Mouse (Mus musculus) stomach, embryonic 16.5 days (tissue): Measurements from ENCODE around the gene Ehhadh. TPM values are rescaled to one million over a fixed set of nuclear protein-coding genes. Genes with fewer than 3 reads are reported as not detected.

Experiments used
- ATAC-seq: fragments of 200-750 bp; cut with Nextera tagmentation; 2 replicates; pipeline ENCODE4 v1.8.0; 2017; ENCODE audit warnings: moderate number of reproducible peaks, moderate TSS enrichment; ENCODE audit not compliant: insufficient read depth, low FRiP score
- H3K27ac ChIP-seq: fragments of 300-500 bp; sonication (generic); 2 replicates; pipeline ENCODE4 v1.5.1; 2014; ENCODE audit warnings: low read length
- H3K27me3 ChIP-seq: fragments of 300-500 bp; sonication (generic); 2 replicates; pipeline ENCODE4 v1.6.1; 2014; ENCODE audit warnings: low read length, control low read depth, mixed read lengths; ENCODE audit not compliant: control insufficient read depth, insufficient read depth
- H3K36me3 ChIP-seq: fragments of 300-500 bp; sonication (generic); 2 replicates; pipeline ENCODE4 v1.6.1; 2014; ENCODE audit warnings: low read length; ENCODE audit not compliant: control insufficient read depth, insufficient read depth
- H3K4me1 ChIP-seq: fragments of 300-500 bp; sonication (generic); 2 replicates; pipeline ENCODE4 v1.6.1; 2014; ENCODE audit warnings: low read length, control low read depth, mixed read lengths; ENCODE audit not compliant: control insufficient read depth, insufficient read depth
- H3K4me2 ChIP-seq: fragments of 300-500 bp; sonication (generic); 2 replicates; pipeline ENCODE4 v1.6.1; 2014; ENCODE audit warnings: low read depth, low read length, mixed read lengths
- H3K4me3 ChIP-seq: fragments of 300-500 bp; sonication (generic); replicated peaks from 2 replicates; pipeline ENCODE4 v1.5.1; 2014; ENCODE audit warnings: mild to moderate bottlenecking, low read length
- H3K9ac ChIP-seq: fragments of 300-500 bp; sonication (generic); 2 replicates; pipeline ENCODE4 v1.6.1; 2014; ENCODE audit warnings: low read length
- H3K9me3 ChIP-seq: fragments of 300-500 bp; sonication (generic); replicated peaks from 2 replicates; pipeline ENCODE4 v1.6.1; 2016; ENCODE audit warnings: low read length, control low read depth; ENCODE audit not compliant: control insufficient read depth
- WGBS: fragments of 180-500 bp; shearing (Covaris S2); extraction: QIAGEN DNeasy Blood & Tissue Kit; methylation state at CpG from one replicate; pipeline ENCODE4 v1.1.7; 2014; 5-methylcytosine and 5-hydroxymethylcytosine counted together
- polyA plus RNA-seq: library from polyadenylated mRNA; unstranded; fragments of >200 nt; fragmentation: Nextera tagmentation; extraction: Ambion mirVana; gene quantifications from 2 replicates; pipeline ENCODE4 v1.2.1, GENCODE M21; 2015

Gene Ehhadh
- polyA plus RNA-seq, 1 experiment from 2014 or later = 5.7 TPM

DNA sequence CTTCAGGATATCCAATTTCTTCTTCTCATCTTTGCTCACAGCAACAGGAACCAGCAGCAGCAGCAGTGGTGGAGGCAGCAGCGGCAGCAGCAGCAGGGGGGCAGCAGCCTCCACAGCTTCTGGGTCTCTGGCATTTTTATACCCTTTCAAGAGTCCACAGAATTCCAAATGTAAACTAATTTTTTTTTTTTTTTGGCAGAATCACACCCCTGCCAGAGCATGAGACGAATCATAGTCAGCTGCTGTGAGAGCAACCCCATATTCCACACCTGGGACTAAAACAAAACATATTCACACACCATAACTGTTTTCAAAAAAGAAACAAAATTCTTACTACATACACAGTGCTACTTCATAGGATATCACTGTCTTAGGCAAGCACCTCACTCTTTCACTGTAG, 1.6 kb upstream of the Ehhadh start:
- no peaks in the 10 kb centered on the region for H3K27me3 ChIP-seq
- no peak overlapping the region for H3K4me3 ChIP-seq
- H3K27ac ChIP-seq = no peak overlapping the region
- no peaks in the 10 kb centered on the region for H3K36me3 ChIP-seq
- 67% methylated on average over 2 of the region's 2 CpGs for WGBS
- H3K9ac ChIP-seq = no peak overlapping the region
- no peak overlapping the region for H3K4me2 ChIP-seq
- H3K4me1 ChIP-seq = 0 out of 2 replicates have a peak, but pooled peaks cover 3% of the 10 kb centered on the region
- no peak for ATAC-seq
- no peaks in the 10 kb centered on the region for H3K9me3 ChIP-seq

DNA sequence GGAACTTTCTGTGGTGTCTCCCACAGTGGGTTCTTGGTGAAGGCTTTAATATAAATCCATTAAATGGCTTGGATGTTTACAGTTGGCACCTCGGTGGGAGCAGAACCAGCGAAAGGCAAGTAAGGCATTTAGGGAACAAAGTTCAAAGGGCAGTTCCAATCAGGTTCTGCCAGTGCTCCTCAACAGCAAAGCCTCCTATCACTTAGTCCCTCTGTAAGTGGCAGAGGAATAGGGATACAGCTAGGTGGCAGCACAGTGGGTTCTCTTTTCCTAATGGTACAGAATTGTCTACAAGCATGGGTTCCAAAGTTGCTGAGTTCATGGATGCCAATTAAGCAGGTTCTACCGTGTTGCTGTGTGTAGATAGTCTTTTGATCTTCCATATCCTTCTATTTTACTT, 974 bp upstream of the Ehhadh start:
- WGBS = 49% methylated on average over 3 of the region's 3 CpGs
- no peak overlapping the region for H3K4me3 ChIP-seq
- H3K27me3 ChIP-seq = no peaks in the 10 kb centered on the region
- 0 out of 2 replicates have a peak, but pooled peaks cover 3% of the 10 kb centered on the region for H3K4me1 ChIP-seq
- no peak overlapping the region for H3K9ac ChIP-seq
- H3K27ac ChIP-seq = no peak overlapping the region
- no peaks in the 10 kb centered on the region for H3K9me3 ChIP-seq
- no peak for ATAC-seq
- H3K36me3 ChIP-seq = no peaks in the 10 kb centered on the region
- no peak overlapping the region for H3K4me2 ChIP-seq

DNA sequence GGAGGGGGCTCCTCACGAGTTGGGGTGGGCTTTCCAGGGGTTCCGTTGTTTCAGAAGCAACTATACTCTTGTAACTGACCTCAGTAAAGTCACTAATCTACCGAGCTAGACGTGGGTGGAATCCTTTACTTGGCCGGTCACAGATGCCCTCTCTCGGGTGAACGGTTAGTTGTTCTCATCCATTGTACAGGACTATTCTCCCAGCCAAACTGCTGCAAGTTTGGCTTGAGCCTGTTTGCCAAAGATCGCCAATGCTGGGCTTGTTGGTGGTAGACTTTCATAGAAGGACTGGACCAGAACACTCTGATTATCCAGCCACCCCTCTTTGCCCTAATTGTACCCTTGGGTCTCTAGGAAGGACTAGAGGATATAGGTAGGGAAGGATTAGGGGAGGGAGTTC, 1.3 kb downstream of the Ehhadh start:
- no peak for ATAC-seq
- H3K9me3 ChIP-seq = no peaks in the 10 kb centered on the region
- 88% methylated on average over 8 of the region's 8 CpGs for WGBS
- no peak overlapping the region for H3K4me2 ChIP-seq
- H3K27me3 ChIP-seq = no peaks in the 10 kb centered on the region
- no peak overlapping the region for H3K27ac ChIP-seq
- 0 out of 2 replicates have a peak, but pooled peaks cover 3% of the 10 kb centered on the region for H3K4me1 ChIP-seq
- no peaks in the 10 kb centered on the region for H3K36me3 ChIP-seq
- H3K9ac ChIP-seq = no peak overlapping the region
- H3K4me3 ChIP-seq = no peak overlapping the region

DNA sequence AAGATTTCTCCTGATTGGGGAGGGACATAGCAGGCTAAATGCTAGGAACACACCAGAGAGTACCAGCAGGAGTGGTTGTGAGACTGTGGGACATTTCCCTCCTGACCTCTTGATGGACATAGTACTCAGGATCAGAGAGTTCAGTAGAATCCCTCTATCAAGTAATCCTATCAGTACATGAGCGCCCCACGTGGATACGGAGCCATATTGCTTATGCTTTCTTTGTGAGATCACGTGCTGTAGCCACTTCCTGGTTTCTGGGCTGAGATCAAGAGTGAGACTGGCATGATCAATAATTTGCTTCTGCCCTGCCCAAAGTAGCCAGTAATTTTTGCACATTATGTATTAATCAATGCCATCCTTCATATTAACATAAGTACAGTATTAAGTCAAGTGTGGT, 2.6 kb downstream of the Ehhadh start:
- H3K27me3 ChIP-seq = no peaks in the 10 kb centered on the region
- no peak overlapping the region for H3K4me3 ChIP-seq
- H3K36me3 ChIP-seq = no peaks in the 10 kb centered on the region
- H3K4me1 ChIP-seq = 0 out of 2 replicates have a peak, but pooled peaks cover 3% of the 10 kb centered on the region
- H3K4me2 ChIP-seq = no peak overlapping the region
- WGBS = 74% methylated on average over 4 of the region's 4 CpGs
- H3K9me3 ChIP-seq = no peaks in the 10 kb centered on the region
- no peak overlapping the region for H3K9ac ChIP-seq
- H3K27ac ChIP-seq = no peak overlapping the region
- no peak for ATAC-seq

DNA sequence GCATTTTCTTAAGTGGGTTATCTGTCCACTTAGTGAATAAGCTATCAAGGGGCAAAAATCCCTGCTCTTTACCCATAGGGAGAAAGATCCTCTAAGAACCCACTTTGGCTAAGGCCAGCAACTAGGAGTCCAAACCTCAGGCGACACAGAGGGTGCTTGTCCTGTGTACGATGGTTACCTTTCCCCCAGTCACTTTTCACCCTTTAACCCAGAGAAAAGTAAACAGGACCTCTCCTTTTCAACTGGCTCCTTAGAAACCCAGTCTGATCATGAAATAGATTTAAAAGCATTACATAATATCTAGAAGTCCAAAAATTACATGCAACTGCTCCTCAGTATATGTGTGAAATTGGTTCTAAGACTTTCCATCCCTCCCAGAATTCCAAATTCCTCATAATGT, 4.8 kb downstream of the Ehhadh start:
- no peak overlapping the region for H3K27ac ChIP-seq
- WGBS = 40% methylated on average over 2 of the region's 2 CpGs
- H3K36me3 ChIP-seq = no peaks in the 10 kb centered on the region
- no peaks in the 10 kb centered on the region for H3K27me3 ChIP-seq
- ATAC-seq = no peak
- H3K4me1 ChIP-seq = 0 out of 2 replicates have a peak, but pooled peaks cover 3% of the 10 kb centered on the region
- H3K9me3 ChIP-seq = no peaks in the 10 kb centered on the region
- H3K4me3 ChIP-seq = no peak overlapping the region
- H3K9ac ChIP-seq = no peak overlapping the region
- no peak overlapping the region for H3K4me2 ChIP-seq

DNA sequence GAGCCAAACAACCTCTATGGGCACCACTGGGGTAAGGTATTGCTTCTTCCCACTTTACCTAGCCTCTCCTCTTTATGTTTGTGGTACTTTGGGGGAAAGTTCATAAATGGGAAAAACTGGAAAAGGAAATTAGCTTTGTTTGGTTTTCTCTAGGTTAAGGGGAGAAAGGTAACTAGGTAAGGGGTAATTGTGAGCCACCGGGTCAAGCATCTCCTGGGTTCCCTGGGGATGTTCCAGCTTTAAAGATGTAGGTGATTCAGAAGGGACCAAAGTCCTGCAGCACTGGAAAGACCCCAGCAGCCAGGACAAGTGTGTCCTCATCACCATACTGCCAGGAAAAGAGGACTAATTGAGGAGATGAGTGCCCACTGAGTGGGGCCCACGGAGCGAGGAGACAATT, 5.7 kb downstream of the Ehhadh start:
- no peaks in the 10 kb centered on the region for H3K36me3 ChIP-seq
- no peaks in the 10 kb centered on the region for H3K9me3 ChIP-seq
- H3K4me1 ChIP-seq = no peaks in the 10 kb centered on the region
- no peak overlapping the region for H3K9ac ChIP-seq
- no peak overlapping the region for H3K4me2 ChIP-seq
- H3K27ac ChIP-seq = no peak overlapping the region
- ATAC-seq = no peak
- 90% methylated on average over 3 of the region's 3 CpGs for WGBS
- H3K4me3 ChIP-seq = no peak overlapping the region
- H3K27me3 ChIP-seq = no peaks in the 10 kb centered on the region

DNA sequence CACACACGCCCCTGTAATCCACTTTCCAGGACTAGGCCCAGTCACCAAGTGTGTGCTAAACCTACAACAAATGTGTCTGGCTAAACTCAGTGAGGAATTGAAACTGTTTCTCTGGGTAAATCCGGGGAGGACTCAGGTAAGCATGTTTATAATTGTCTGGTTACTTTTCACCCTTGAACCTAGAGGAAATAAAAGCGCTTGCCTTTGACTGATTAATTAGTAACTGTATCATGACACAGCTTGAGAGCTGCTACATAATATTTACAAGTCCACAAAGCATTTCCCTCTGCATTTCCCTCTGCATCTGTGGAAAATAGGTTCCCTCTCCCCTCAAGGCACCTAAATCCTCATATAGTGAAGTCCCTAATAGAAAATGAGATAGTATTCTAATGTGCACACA, 6.3 kb downstream of the Ehhadh start:
- WGBS = 51% methylated on average over 3 of the region's 3 CpGs
- no peaks in the 10 kb centered on the region for H3K9me3 ChIP-seq
- H3K4me2 ChIP-seq = no peak overlapping the region
- H3K36me3 ChIP-seq = no peaks in the 10 kb centered on the region
- no peak overlapping the region for H3K9ac ChIP-seq
- no peaks in the 10 kb centered on the region for H3K4me1 ChIP-seq
- ATAC-seq = no peak
- H3K27ac ChIP-seq = no peak overlapping the region
- no peak overlapping the region for H3K4me3 ChIP-seq
- no peaks in the 10 kb centered on the region for H3K27me3 ChIP-seq

DNA sequence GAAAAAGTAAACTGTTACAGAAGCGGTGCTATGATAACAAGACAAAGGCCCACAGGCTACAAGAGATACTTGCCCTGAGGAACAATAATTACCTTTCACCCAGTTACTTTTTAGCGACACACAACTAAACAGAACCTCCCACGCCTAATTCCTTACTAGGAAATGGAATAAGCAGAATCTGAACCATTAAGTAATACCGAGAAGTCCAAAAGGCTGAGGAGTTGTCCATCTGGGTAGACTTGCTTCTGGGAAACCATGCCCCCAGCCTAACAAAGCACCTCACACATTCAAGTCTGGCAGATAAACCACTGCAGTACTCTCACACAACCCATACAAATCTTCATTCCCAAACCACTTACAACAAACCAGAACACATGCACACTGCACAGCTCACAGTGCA, 8.5 kb downstream of the Ehhadh start:
- WGBS = 74% methylated on average over 4 of the region's 4 CpGs

DNA sequence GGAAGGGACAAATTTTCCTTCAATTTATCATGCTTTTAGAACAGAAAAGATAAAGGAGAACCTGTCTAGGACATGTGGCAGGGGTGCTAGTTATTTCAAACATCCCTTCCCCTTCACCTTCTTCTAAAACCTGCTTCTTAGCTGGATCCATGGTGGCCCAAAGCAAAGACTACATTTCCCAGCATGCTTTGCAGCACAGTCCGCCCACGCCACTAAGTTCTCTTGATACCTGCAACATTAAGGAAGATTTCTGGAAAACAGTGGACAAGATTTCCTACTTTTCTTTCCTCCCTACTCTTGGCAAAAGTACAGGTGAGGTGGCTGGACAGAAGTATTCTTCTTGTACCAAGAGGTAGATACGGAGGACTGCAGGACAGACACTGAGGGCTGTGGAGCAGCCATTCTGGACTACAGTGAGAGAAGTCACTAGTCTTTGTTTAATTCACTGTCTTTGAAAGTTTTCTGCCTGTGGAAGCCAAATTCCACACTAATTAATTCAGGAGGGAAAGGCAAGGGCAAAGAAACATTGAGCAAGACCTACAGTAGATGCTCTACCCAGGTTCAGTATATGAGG, 9.2 kb downstream of the Ehhadh start:
- Histone ChIP-seq H3K27me3 (no peaks in the 10 kb centered on the region), H3K4me2 (peak overlapping the region; percentile 14), H3K9ac (no peak overlapping the region), H3K27ac (no peak overlapping the region), H3K9me3 (no peaks in the 10 kb centered on the region), H3K4me1 (no peaks in the 10 kb centered on the region), H3K4me3 (peak overlapping the region; percentile 41), H3K36me3 (no peaks in the 10 kb centered on the region)
- WGBS = 37% methylated on average over 3 of the region's 3 CpGs
- no peak for ATAC-seq

More for the DNA sequence above, 8.5 kb downstream of the Ehhadh start:
- Histone ChIP-seq H3K4me2 (peak overlapping the region; percentile 14; the same call in 1 of the 2 replicates), H3K36me3 (no peaks in the 10 kb centered on the region), H3K4me3 (no peak overlapping the region), H3K27ac (no peak overlapping the region), H3K4me1 (no peaks in the 10 kb centered on the region), H3K9me3 (no peaks in the 10 kb centered on the region), H3K9ac (no peak overlapping the region), H3K27me3 (no peaks in the 10 kb centered on the region)
- ATAC-seq = no peak
